Mouse (Mus musculus) thymus, adult 2 months (tissue): ENCODE measurements around the gene Itgb1bp1. TPM values are rescaled to one million over a fixed set of nuclear protein-coding genes. Genes with fewer than 3 reads are reported as not detected.

Experiments
- DNase-seq: peaks from one replicate; pipeline ENCODE4 v3.0.0; 2021
- H3K27ac ChIP-seq: fragments of 200-500 bp; 2 replicates; pipeline ENCODE4 v1.5.1; 2012; ENCODE audit warnings: low read length, control low read depth; ENCODE audit not compliant: control insufficient read depth, insufficient read depth
- H3K27me3 ChIP-seq: fragments of 200-500 bp; 2 replicates; pipeline ENCODE4 v1.6.1; 2012; ENCODE audit warnings: mild to moderate bottlenecking, low read length, moderate library complexity, mixed read lengths; ENCODE audit not compliant: control insufficient read depth, insufficient read depth
- H3K36me3 ChIP-seq: fragments of 200-500 bp; 2 replicates; pipeline ENCODE4 v1.6.1; 2012; ENCODE audit warnings: mild to moderate bottlenecking, low read length, moderate library complexity; ENCODE audit not compliant: control insufficient read depth, insufficient read depth
- H3K4me1 ChIP-seq: fragments of 200-500 bp; replicated peaks from 2 replicates; pipeline ENCODE4 v1.6.1; 2012; ENCODE audit warnings: low read length; ENCODE audit not compliant: control insufficient read depth, insufficient read depth
- H3K4me3 ChIP-seq: fragments of 200-500 bp; 2 replicates; pipeline ENCODE4 v1.5.1; 2012; ENCODE audit warnings: mild to moderate bottlenecking, low read length, control low read depth, moderate library complexity; ENCODE audit not compliant: control insufficient read depth, insufficient read depth
- CTCF ChIP-seq: fragments of 200-500 bp; IDR thresholded peaks from 2 replicates; pipeline ENCODE4 v1.5.1; 2012; ENCODE audit warnings: mild to moderate bottlenecking, control low read depth, low read length, moderate library complexity, borderline replicate concordance; ENCODE audit not compliant: control insufficient read depth, poor library complexity, insufficient read depth; ENCODE audit errors: extremely low read depth
- POLR2A ChIP-seq: fragments of 200-500 bp; IDR thresholded peaks from 2 replicates; pipeline ENCODE4 v1.6.1; 2012; ENCODE audit warnings: mild to moderate bottlenecking, low read length, control low read depth, moderate library complexity; ENCODE audit not compliant: control insufficient read depth, poor library complexity, insufficient read depth; ENCODE audit errors: extremely low read depth
- WGBS: fragments of 180-500 bp; shearing (Covaris S2); methylation state at CpG from one replicate; pipeline ENCODE4 v1.1.7; 2018; 5-methylcytosine and 5-hydroxymethylcytosine counted together
- polyA plus RNA-seq: library from polyadenylated mRNA; depleted of rRNA; stranded (reverse); fragments of >200 nt; gene quantifications from 2 replicates; pipeline ENCODE4 v1.2.3, GENCODE M21; 2012; rRNA removed

Gene Itgb1bp1
- polyA plus RNA-seq, 1 experiment: 16.2 TPM

- Histone ChIP-seq H3K27ac (no peak overlapping the region), H3K27me3 (no peaks in the 10 kb centered on the region), H3K36me3 (no peaks in the 10 kb centered on the region), H3K4me1 (no peaks in the 10 kb centered on the region), H3K4me3 (no peak overlapping the region)
- TF ChIP-seq CTCF (no peak), POLR2A (no peak)
- DNase-seq: no peak
- WGBS: 92% methylated on average over 2 of the region's 2 CpGs
Measured at GRCm38 (mm10) chr12:21191546-21191945, 94.5 kb downstream of the Itgb1bp1 start.

Other genes starting within 250 kb of the Itgb1bp1 start
- gene Cpsf3, start 893 bp downstream of the Itgb1bp1 start, polyA plus RNA-seq: 28.6 and 45.3 TPM in 2 replicates
- 50.1 and 53.6 TPM in 2 replicates for gene Iah1, start 30.1 kb upstream of the Itgb1bp1 start, polyA plus RNA-seq
- 40.9 and 41.5 TPM in 2 replicates for gene Adam17, start 87.3 kb upstream of the Itgb1bp1 start, polyA plus RNA-seq
- 40.8 and 61.1 TPM in 2 replicates for gene Ywhaq, start 131.4 kb upstream of the Itgb1bp1 start, polyA plus RNA-seq